Mouse (Mus musculus): ENCODE data around the gene Gnao1.

Gene Gnao1

GRCm38 (mm10) chr8:93845186-93845585, 35.4 kb downstream of the Gnao1 start:
- DNase-seq (ENCODE audit: extremely low spot score), result no peak

GRCm38 (mm10) chr8:93852087-93852645, 42.4 kb downstream of the Gnao1 start:
- DNase-seq (ENCODE audit: extremely low spot score), result no peak

- DNase-seq (ENCODE audit: extremely low spot score), result no peak
Observed at GRCm38 (mm10) chr8:93852851-93853461, 43.2 kb downstream of the Gnao1 start.

- no peak for DNase-seq (ENCODE audit: extremely low spot score)
Observed at GRCm38 (mm10) chr8:93854676-93855075, 44.9 kb downstream of the Gnao1 start.

GRCm38 (mm10) chr8:93855272-93855671, 45.5 kb downstream of the Gnao1 start:
- no peak for DNase-seq (ENCODE audit: extremely low spot score)

GRCm38 (mm10) chr8:93857144-93857543, 47.4 kb downstream of the Gnao1 start:
- DNase-seq (ENCODE audit: extremely low spot score), result no peak

- no peak for DNase-seq (ENCODE audit: extremely low spot score)
Observed at GRCm38 (mm10) chr8:93858286-93858685, 48.5 kb downstream of the Gnao1 start.

GRCm38 (mm10) chr8:93860020-93860419, 50.3 kb downstream of the Gnao1 start:
- DNase-seq (ENCODE audit: extremely low spot score), result no peak

GRCm38 (mm10) chr8:93864064-93864463, 54.3 kb downstream of the Gnao1 start:
- no peak for DNase-seq (ENCODE audit: extremely low spot score)

GRCm38 (mm10) chr8:93866271-93866670, 56.5 kb downstream of the Gnao1 start:
- DNase-seq (ENCODE audit: extremely low spot score), result no peak

- no peak for DNase-seq (ENCODE audit: extremely low spot score)
Observed at GRCm38 (mm10) chr8:93868486-93869221, 58.9 kb downstream of the Gnao1 start.

GRCm38 (mm10) chr8:93871275-93871674, 61.5 kb downstream of the Gnao1 start:
- DNase-seq (ENCODE audit: extremely low spot score), result no peak

- DNase-seq (ENCODE audit: extremely low spot score), result no peak
Observed at GRCm38 (mm10) chr8:93878396-93878795, 68.6 kb downstream of the Gnao1 start.

- no peak for DNase-seq (ENCODE audit: extremely low spot score)
Observed at GRCm38 (mm10) chr8:93879966-93880365, 70.2 kb downstream of the Gnao1 start.

- no peak for DNase-seq (ENCODE audit: extremely low spot score)
Observed at GRCm38 (mm10) chr8:93881381-93881780, 71.6 kb downstream of the Gnao1 start.

GRCm38 (mm10) chr8:93883241-93883640, 73.5 kb downstream of the Gnao1 start:
- no peak for DNase-seq (ENCODE audit: extremely low spot score)

- no peak for DNase-seq (ENCODE audit: extremely low spot score)
Observed at GRCm38 (mm10) chr8:93883771-93884170, 74.0 kb downstream of the Gnao1 start.

GRCm38 (mm10) chr8:93884316-93884715, 74.5 kb downstream of the Gnao1 start:
- no peak for DNase-seq (ENCODE audit: extremely low spot score)

- DNase-seq (ENCODE audit: extremely low spot score), result no peak
Observed at GRCm38 (mm10) chr8:93886181-93886580, 76.4 kb downstream of the Gnao1 start.

- no peak for DNase-seq (ENCODE audit: extremely low spot score)
Observed at GRCm38 (mm10) chr8:93888150-93888676, 78.4 kb downstream of the Gnao1 start.

GRCm38 (mm10) chr8:93888702-93889480, 79.1 kb downstream of the Gnao1 start:
- DNase-seq (ENCODE audit: extremely low spot score), result peak; percentile 16

GRCm38 (mm10) chr8:93893556-93893955, 83.8 kb downstream of the Gnao1 start:
- DNase-seq (ENCODE audit: extremely low spot score), result no peak
